Mouse (Mus musculus) limb, embryonic 14.5 days (tissue): ENCODE measurements at regions not wholly inside any gene's neighbourhood (a gene's known extent, or its start where the extent isn't known, plus 50 kb on each side); places are given as distances from the start of the nearest gene placed in this dataset.
"Not testable (repeated sequence)": the region's sequence is repeated elsewhere in the genome, so short reads cannot be mapped to it uniquely, and the experiment has no call there.

Source experiments
- ATAC-seq: fragments of 200-750 bp; cut with Nextera tagmentation; 2 replicates; pipeline ENCODE4 v1.8.0; 2017; ENCODE audit warnings: low read depth, moderate number of reproducible peaks, moderate TSS enrichment; ENCODE audit not compliant: low FRiP score
- DNase-seq: peaks from one replicate; pipeline ENCODE4 v3.0.0-alpha.2; 2015; ENCODE audit warnings: low spot score
- H3K27ac ChIP-seq: fragments of 300-500 bp; sonication (generic); replicated peaks from 2 replicates; pipeline ENCODE4 v1.5.1; 2014; ENCODE audit warnings: low read depth, mild to moderate bottlenecking, low read length, moderate library complexity, mixed read lengths
- H3K27me3 ChIP-seq: fragments of 300-500 bp; sonication (generic); 2 replicates; pipeline ENCODE4 v1.6.1; 2014; ENCODE audit warnings: low read length, mixed read lengths; ENCODE audit not compliant: control insufficient read depth, insufficient read depth
- H3K36me3 ChIP-seq: fragments of 300-500 bp; sonication (generic); 2 replicates; pipeline ENCODE4 v1.6.1; 2014; ENCODE audit warnings: mild to moderate bottlenecking, low read length, moderate library complexity, mixed read lengths; ENCODE audit not compliant: control insufficient read depth, insufficient read depth
- H3K4me1 ChIP-seq: fragments of 300-500 bp; sonication (generic); 2 replicates; pipeline ENCODE4 v1.6.1; 2014; ENCODE audit warnings: antibody characterized with exemption, low read length, mixed read lengths; ENCODE audit not compliant: control insufficient read depth, insufficient read depth
- H3K4me2 ChIP-seq: fragments of 300-500 bp; sonication (generic); replicated peaks from 2 replicates; pipeline ENCODE4 v1.6.1; 2014; ENCODE audit warnings: low read depth, mild to moderate bottlenecking, low read length, moderate library complexity; ENCODE audit not compliant: severe bottlenecking
- H3K4me3 ChIP-seq: fragments of 300-500 bp; sonication (generic); replicated peaks from 2 replicates; pipeline ENCODE4 v1.5.1; 2014; ENCODE audit warnings: low read length
- H3K9ac ChIP-seq: fragments of 300-500 bp; sonication (generic); 2 replicates; pipeline ENCODE4 v1.6.1; 2014; ENCODE audit warnings: mild to moderate bottlenecking, low read depth, low read length, moderate library complexity; ENCODE audit not compliant: severe bottlenecking
- H3K9me3 ChIP-seq: fragments of 300-500 bp; sonication (generic); 2 replicates; pipeline ENCODE4 v1.6.1; 2016; ENCODE audit warnings: low read length; ENCODE audit not compliant: control insufficient read depth
- POLR2A ChIP-seq: fragments of 200-500 bp; IDR thresholded peaks from 2 replicates; pipeline ENCODE4 v1.8.0; 2012; ENCODE audit warnings: inconsistent platforms, mild to moderate bottlenecking, moderate library complexity, borderline replicate concordance; ENCODE audit not compliant: insufficient read depth, insufficient read length; ENCODE audit errors: extremely low read depth
- WGBS: fragments of 180-500 bp; shearing (Covaris S2); extraction: QIAGEN DNeasy Blood & Tissue Kit; methylation state at CpG from one replicate; pipeline ENCODE4 v1.1.7; 2014; 5-methylcytosine and 5-hydroxymethylcytosine counted together

DNA sequence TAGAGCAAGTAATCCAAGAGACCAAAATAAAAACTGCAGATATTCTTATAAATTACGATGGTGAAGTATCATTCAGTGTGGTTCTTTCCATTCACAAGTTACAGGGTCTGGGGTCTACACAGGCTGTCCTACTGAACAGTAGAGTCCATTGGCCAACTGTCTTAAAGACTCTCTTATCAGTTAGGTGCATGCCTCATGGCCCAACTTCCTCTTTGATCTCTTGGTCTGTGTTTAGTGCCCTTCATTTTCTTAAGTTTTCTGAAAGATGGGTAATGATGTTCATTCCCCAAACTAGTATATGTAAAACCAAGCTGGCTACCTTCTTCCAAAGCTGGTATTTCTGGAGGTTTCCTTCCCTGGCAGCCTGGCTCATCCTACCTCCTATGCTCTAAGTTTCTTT is 268.7 kb upstream of the Ift57 start:
- 97% methylated on average over 1 of the region's 1 CpGs for WGBS
- H3K4me3 ChIP-seq, result no peak overlapping the region
- no peak for TF ChIP-seq POLR2A
- no peaks in the 10 kb centered on the region for H3K36me3 ChIP-seq
- H3K9me3 ChIP-seq, result no peaks in the 10 kb centered on the region
- no peak overlapping the region for H3K27ac ChIP-seq
- H3K9ac ChIP-seq, result no peak overlapping the region
- DNase-seq (no peak), ATAC-seq (no peak)
- H3K27me3 ChIP-seq, result no peaks in the 10 kb centered on the region
- H3K4me1 ChIP-seq, result no peaks in the 10 kb centered on the region
- H3K4me2 ChIP-seq, result no peak overlapping the region

DNA sequence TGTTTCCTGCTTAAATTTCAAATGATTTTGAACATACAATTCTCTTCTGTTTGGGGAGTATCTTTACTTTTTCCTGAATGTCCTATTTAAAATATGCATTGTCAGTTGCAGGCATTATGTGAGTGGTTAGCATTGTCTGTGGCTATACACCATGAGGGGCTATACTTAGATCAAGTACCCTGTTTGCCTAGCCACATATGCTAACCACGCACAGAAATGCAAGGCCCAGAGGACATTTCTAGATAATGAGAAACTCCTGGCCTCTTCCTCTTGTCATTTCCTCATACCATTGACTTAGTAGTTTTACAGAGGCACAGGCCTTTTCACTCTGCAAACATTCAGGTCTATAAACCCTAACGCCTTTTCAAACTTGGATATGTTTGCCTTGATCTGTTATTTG is 267.1 kb upstream of the Ift57 start:
- TF ChIP-seq POLR2A, result no peak
- H3K36me3 ChIP-seq, result no peaks in the 10 kb centered on the region
- no peak overlapping the region for H3K9ac ChIP-seq
- no peaks in the 10 kb centered on the region for H3K27me3 ChIP-seq
- no peak overlapping the region for H3K4me2 ChIP-seq
- no peaks in the 10 kb centered on the region for H3K9me3 ChIP-seq
- ATAC-seq, result no peak
- H3K4me1 ChIP-seq, result no peaks in the 10 kb centered on the region
- H3K27ac ChIP-seq, result no peak overlapping the region
- no peak overlapping the region for H3K4me3 ChIP-seq
- 44% methylated on average over 2 of the region's 2 CpGs for WGBS
- DNase-seq, result no peak

DNA sequence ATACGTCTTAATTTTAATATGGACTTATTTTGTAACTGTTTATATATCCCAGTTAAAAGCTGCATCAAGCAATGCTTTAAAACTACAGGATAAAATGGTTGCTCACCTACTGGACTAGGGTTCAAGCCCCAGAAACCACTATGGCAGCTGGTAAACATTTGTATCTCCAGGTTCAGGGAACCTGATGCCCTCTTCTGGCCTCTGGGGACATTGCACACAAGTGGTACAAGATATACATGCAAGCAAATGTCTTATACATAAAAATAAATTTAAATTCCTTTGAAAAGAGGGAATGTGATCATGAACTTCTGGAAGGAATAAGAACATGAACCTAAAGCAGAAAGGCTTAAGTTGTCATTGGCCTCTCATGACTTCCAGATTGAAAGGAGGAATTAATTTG is 257.8 kb upstream of the Ift57 start:
- no peak overlapping the region for H3K27ac ChIP-seq
- no peak overlapping the region for H3K4me3 ChIP-seq
- DNase-seq, result no peak
- ATAC-seq, result no peak
- TF ChIP-seq POLR2A, result no peak
- H3K27me3 ChIP-seq, result no peaks in the 10 kb centered on the region
- H3K9ac ChIP-seq, result no peak overlapping the region
- H3K4me1 ChIP-seq, result no peaks in the 10 kb centered on the region
- H3K36me3 ChIP-seq, result no peaks in the 10 kb centered on the region
- H3K9me3 ChIP-seq, result no peaks in the 10 kb centered on the region
- H3K4me2 ChIP-seq, result no peak overlapping the region
- WGBS, result 63% methylated on average over 1 of the region's 1 CpGs

DNA sequence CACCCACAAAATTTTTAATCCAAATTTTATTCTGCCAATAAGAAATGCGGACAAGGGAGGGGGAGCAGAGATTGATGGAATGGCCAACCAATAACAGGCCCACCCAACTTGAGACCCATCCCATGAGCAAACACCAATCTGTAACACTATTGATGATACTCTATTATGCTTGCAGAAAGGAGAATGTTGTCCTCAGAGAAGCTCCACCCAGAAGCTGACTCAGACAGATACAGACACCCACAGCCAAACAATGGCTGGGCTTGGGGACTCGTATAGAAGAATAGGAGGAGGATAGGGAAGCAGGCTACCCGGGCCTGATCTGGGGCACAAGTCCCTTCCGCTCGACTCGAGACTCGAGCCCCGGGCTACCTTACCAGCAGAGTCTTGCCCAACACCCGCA is 251.7 kb upstream of the Ift57 start:
- not testable (repeated sequence) for H3K27me3 ChIP-seq, ATAC-seq, H3K27ac ChIP-seq, H3K4me1 ChIP-seq, H3K36me3 ChIP-seq, H3K9ac ChIP-seq, H3K9me3 ChIP-seq, H3K4me2 ChIP-seq, H3K4me3 ChIP-seq, DNase-seq
- WGBS, result 93% methylated on average over 8 of the region's 9 CpGs

DNA sequence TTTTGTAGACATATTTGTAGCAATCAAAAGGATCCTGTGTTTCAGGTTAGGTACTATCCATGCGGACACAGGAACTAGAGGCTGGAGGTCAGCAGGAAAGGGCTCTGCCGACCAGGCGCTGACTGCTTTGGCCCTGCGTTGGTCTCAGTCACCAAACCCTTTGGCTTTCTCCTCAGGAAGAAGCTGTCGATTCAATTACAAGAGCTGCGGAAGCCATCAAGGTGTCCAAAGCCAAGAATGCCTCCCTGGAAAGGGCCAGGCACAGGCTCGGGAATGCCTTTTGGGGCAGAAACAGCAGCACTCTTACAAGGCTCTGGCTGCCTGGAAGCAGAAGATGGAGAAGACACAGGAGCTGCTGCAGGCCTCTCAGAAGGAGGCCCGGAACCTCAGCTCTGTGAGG is 205.2 kb upstream of the Ift57 start:
- Histone ChIP-seq H3K36me3 (no peaks in the 10 kb centered on the region), H3K4me3 (no peak overlapping the region), H3K4me1 (no peaks in the 10 kb centered on the region), H3K9ac (no peak overlapping the region), H3K27me3 (no peaks in the 10 kb centered on the region), H3K4me2 (no peak overlapping the region), H3K27ac (no peak overlapping the region), H3K9me3 (no peaks in the 10 kb centered on the region)
- no peak for ATAC-seq
- no peak for TF ChIP-seq POLR2A
- DNase-seq, result no peak
- WGBS, result 85% methylated on average over 8 of the region's 8 CpGs

DNA sequence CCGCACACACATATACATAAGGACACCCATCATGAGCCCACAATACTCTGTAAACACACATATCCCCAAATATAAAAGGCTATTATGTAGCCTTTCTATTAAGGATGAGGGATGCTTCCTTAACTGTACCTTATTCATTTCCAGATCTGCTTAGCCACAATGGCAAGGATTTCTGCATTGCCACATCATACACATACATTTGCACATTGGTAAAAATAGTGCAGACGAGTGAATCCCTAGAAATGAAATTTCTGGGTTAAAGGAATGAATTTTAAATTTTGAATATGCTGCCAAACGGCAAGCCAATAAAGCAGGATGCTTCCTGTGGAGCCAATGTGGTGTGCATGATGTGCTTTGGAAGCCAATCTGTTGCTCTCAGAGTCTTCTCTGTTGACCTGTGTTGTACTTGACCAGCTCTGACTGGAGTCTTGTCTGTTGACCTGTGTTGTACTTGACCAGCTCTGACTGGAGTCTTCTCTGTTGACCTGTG is 201.5 kb upstream of the Ift57 start:
- ATAC-seq (no peak), DNase-seq (no peak)
- H3K4me2 ChIP-seq, result no peak overlapping the region
- H3K9me3 ChIP-seq, result no peaks in the 10 kb centered on the region
- no peak overlapping the region for H3K4me3 ChIP-seq
- no peak for TF ChIP-seq POLR2A
- no peaks in the 10 kb centered on the region for H3K4me1 ChIP-seq
- H3K27me3 ChIP-seq, result no peaks in the 10 kb centered on the region
- no peaks in the 10 kb centered on the region for H3K36me3 ChIP-seq
- 92% methylated on average over 3 of the region's 3 CpGs for WGBS
- H3K27ac ChIP-seq, result no peak overlapping the region
- no peak overlapping the region for H3K9ac ChIP-seq
